Mouse (Mus musculus): ENCODE results near the gene Stx3.

Gene Stx3

DNA sequence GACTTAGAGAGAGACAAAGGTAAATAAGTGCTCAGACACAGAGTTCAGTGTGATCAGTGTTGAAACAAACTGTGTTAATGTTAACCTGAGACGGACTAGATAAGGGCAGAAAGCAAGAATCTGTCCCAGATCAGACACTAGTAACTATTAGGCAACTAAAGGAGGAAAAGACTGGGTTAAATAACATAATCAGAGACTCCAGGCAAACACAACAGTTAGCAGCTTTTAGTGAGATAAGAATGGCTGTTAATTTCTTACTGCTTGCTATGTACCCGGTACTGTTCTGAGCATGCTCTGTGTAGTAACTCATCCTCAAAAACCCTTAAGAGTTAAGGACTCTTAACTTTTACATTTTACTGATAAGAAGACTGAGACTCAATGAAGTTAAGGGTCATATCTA is 93.3 kb downstream of the Stx3 start:
- in situ Hi-C loops (cut with MboI) = no loop called here

Measured in mature B cell (primary cell).